Mouse (Mus musculus) lung, postnatal 10 days (tissue): ENCODE measurements at regions not wholly inside any gene's neighbourhood (a gene's known extent, or its start where the extent isn't known, plus 50 kb on each side); places are given as distances from the start of the nearest gene placed in this dataset.

Experiments used
- DNase-seq: peaks from one replicate; pipeline ENCODE4 v3.0.0; 2021

- DNase-seq: no peak
Observed at GRCm38 (mm10) chr1:83495022-83495421, 87.0 kb upstream of the Sphkap start.

- DNase-seq: no peak
Observed at GRCm38 (mm10) chr1:83479111-83479510, 71.1 kb upstream of the Sphkap start.
